Mouse (Mus musculus) limb, embryonic 14.5 days (tissue): ENCODE results near the gene Mrpl38. TPM values are rescaled to one million over a fixed set of nuclear protein-coding genes. Genes with fewer than 3 reads are reported as not detected.

Source experiments
- ATAC-seq: fragments of 200-750 bp; cut with Nextera tagmentation; 2 replicates; pipeline ENCODE4 v1.8.0; 2017; ENCODE audit warnings: low read depth, moderate number of reproducible peaks, moderate TSS enrichment; ENCODE audit not compliant: low FRiP score
- DNase-seq: peaks from one replicate; pipeline ENCODE4 v3.0.0-alpha.2; 2015; ENCODE audit warnings: low spot score
- H3K27ac ChIP-seq: fragments of 300-500 bp; sonication (generic); replicated peaks from 2 replicates; pipeline ENCODE4 v1.5.1; 2014; ENCODE audit warnings: low read depth, mild to moderate bottlenecking, low read length, moderate library complexity, mixed read lengths
- H3K27me3 ChIP-seq: fragments of 300-500 bp; sonication (generic); 2 replicates; pipeline ENCODE4 v1.6.1; 2014; ENCODE audit warnings: low read length, mixed read lengths; ENCODE audit not compliant: control insufficient read depth, insufficient read depth
- H3K36me3 ChIP-seq: fragments of 300-500 bp; sonication (generic); 2 replicates; pipeline ENCODE4 v1.6.1; 2014; ENCODE audit warnings: mild to moderate bottlenecking, low read length, moderate library complexity, mixed read lengths; ENCODE audit not compliant: control insufficient read depth, insufficient read depth
- H3K4me1 ChIP-seq: fragments of 300-500 bp; sonication (generic); 2 replicates; pipeline ENCODE4 v1.6.1; 2014; ENCODE audit warnings: antibody characterized with exemption, low read length, mixed read lengths; ENCODE audit not compliant: control insufficient read depth, insufficient read depth
- H3K4me2 ChIP-seq: fragments of 300-500 bp; sonication (generic); replicated peaks from 2 replicates; pipeline ENCODE4 v1.6.1; 2014; ENCODE audit warnings: low read depth, mild to moderate bottlenecking, low read length, moderate library complexity; ENCODE audit not compliant: severe bottlenecking
- H3K4me3 ChIP-seq: fragments of 300-500 bp; sonication (generic); replicated peaks from 2 replicates; pipeline ENCODE4 v1.5.1; 2014; ENCODE audit warnings: low read length
- H3K9ac ChIP-seq: fragments of 300-500 bp; sonication (generic); 2 replicates; pipeline ENCODE4 v1.6.1; 2014; ENCODE audit warnings: mild to moderate bottlenecking, low read depth, low read length, moderate library complexity; ENCODE audit not compliant: severe bottlenecking
- H3K9me3 ChIP-seq: fragments of 300-500 bp; sonication (generic); 2 replicates; pipeline ENCODE4 v1.6.1; 2016; ENCODE audit warnings: low read length; ENCODE audit not compliant: control insufficient read depth
- POLR2A ChIP-seq: fragments of 200-500 bp; IDR thresholded peaks from 2 replicates; pipeline ENCODE4 v1.8.0; 2012; ENCODE audit warnings: inconsistent platforms, mild to moderate bottlenecking, moderate library complexity, borderline replicate concordance; ENCODE audit not compliant: insufficient read depth, insufficient read length; ENCODE audit errors: extremely low read depth
- WGBS: fragments of 180-500 bp; shearing (Covaris S2); extraction: QIAGEN DNeasy Blood & Tissue Kit; methylation state at CpG from one replicate; pipeline ENCODE4 v1.1.7; 2014; 5-methylcytosine and 5-hydroxymethylcytosine counted together
- polyA plus RNA-seq, 2 experiments: library from polyadenylated mRNA; depleted of rRNA in 1 of 2; stranded (reverse) in 1 of 2; unstranded in 1 of 2; fragments of >200 nt; fragmentation: Nextera tagmentation in 1 of 2; extraction: Ambion mirVana in 1 of 2; gene quantifications; 2 replicates each; pipeline versions ENCODE4 v1.2.1 to v1.2.3; 2012 to 2014

The Mrpl38 gene
- polyA plus RNA-seq, 2 experiments = 56.4 to 85.8 TPM

- TF ChIP-seq POLR2A = no peak
- Histone ChIP-seq H3K4me2 (no peak overlapping the region), H3K27ac (no peak overlapping the region), H3K4me1 (peaks cover 11% of the 10 kb centered on the region), H3K9me3 (no peaks in the 10 kb centered on the region), H3K9ac (no peak overlapping the region), H3K4me3 (no peak overlapping the region), H3K27me3 (no peaks in the 10 kb centered on the region), H3K36me3 (peaks cover 49% of the 10 kb centered on the region)
- DNase-seq = no peak
- 88% methylated on average over 6 of the region's 6 CpGs for WGBS
- ATAC-seq = no peak
These were observed 54.5 kb downstream of the Mrpl38 start for GRCm38 (mm10) chr11:116084166-116084565.

GRCm38 (mm10) chr11:116083096-116083672 lies 55.5 kb downstream of the Mrpl38 start:
- Histone ChIP-seq H3K4me2 (no peak overlapping the region), H3K4me3 (no peak overlapping the region), H3K27ac (no peak overlapping the region), H3K9me3 (no peaks in the 10 kb centered on the region), H3K27me3 (no peaks in the 10 kb centered on the region), H3K36me3 (peaks cover 54% of the 10 kb centered on the region), H3K4me1 (peaks cover 15% of the 10 kb centered on the region), H3K9ac (no peak overlapping the region)
- WGBS = 88% methylated on average over 14 of the region's 14 CpGs
- ATAC-seq (no peak), DNase-seq (no peak)
- TF ChIP-seq POLR2A = no peak

Other genes with a start within 250 kb of the Mrpl38 start
- 9.8 and 10.5 TPM in 2 replicates for gene Smim5, start 238.9 kb downstream of the Mrpl38 start, polyA plus RNA-seq (2012; rRNA removed)
- 16.0 and 17.5 TPM in 2 replicates for gene Smim5, start 238.9 kb downstream of the Mrpl38 start, polyA plus RNA-seq (2014; fragmentation: Nextera tagmentation; extraction: Ambion mirVana)
- 0.52 and 0.77 TPM in 2 replicates for gene Smim6, start 226.9 kb downstream of the Mrpl38 start, polyA plus RNA-seq (2012; rRNA removed)
- 0.83 and 0.89 TPM in 2 replicates for gene Smim6, start 226.9 kb downstream of the Mrpl38 start, polyA plus RNA-seq (2014; fragmentation: Nextera tagmentation; extraction: Ambion mirVana)
- 35.6 and 52.6 TPM in 2 replicates for gene Sap30bp, start 205.6 kb downstream of the Mrpl38 start, polyA plus RNA-seq (2012; rRNA removed)
- 36.6 and 36.9 TPM in 2 replicates for gene Sap30bp, start 205.6 kb downstream of the Mrpl38 start, polyA plus RNA-seq (2014; fragmentation: Nextera tagmentation; extraction: Ambion mirVana)
- gene Recql5, start 205.4 kb downstream of the Mrpl38 start, polyA plus RNA-seq (2012; rRNA removed) = 27.9 and 28.0 TPM in 2 replicates
- gene Recql5, start 205.4 kb downstream of the Mrpl38 start, polyA plus RNA-seq (2014; fragmentation: Nextera tagmentation; extraction: Ambion mirVana) = 16.1 and 18.3 TPM in 2 replicates
- 11.3 and 11.6 TPM in 2 replicates for gene Itgb4, start 164.2 kb downstream of the Mrpl38 start, polyA plus RNA-seq (2012; rRNA removed)
- 12.5 TPM in 2 replicates for gene Itgb4, start 164.2 kb downstream of the Mrpl38 start, polyA plus RNA-seq (2014; fragmentation: Nextera tagmentation; extraction: Ambion mirVana)
- gene Galk1, start 126.1 kb downstream of the Mrpl38 start, polyA plus RNA-seq (2012; rRNA removed) = 115 and 139 TPM in 2 replicates
- 162 and 164 TPM in 2 replicates for gene Galk1, start 126.1 kb downstream of the Mrpl38 start, polyA plus RNA-seq (2014; fragmentation: Nextera tagmentation; extraction: Ambion mirVana)
- gene H3f3b, start 110.9 kb downstream of the Mrpl38 start, polyA plus RNA-seq (2012; rRNA removed) = 871 and 951 TPM in 2 replicates
- gene H3f3b, start 110.9 kb downstream of the Mrpl38 start, polyA plus RNA-seq (2014; fragmentation: Nextera tagmentation; extraction: Ambion mirVana) = 1,919 and 2,014 TPM in 2 replicates
- 80.3 and 99.4 TPM in 2 replicates for gene Unk, start 108.5 kb downstream of the Mrpl38 start, polyA plus RNA-seq (2012; rRNA removed)
- gene Unk, start 108.5 kb downstream of the Mrpl38 start, polyA plus RNA-seq (2014; fragmentation: Nextera tagmentation; extraction: Ambion mirVana) = 33.1 and 39.2 TPM in 2 replicates
- gene Unc13d, start 60.9 kb downstream of the Mrpl38 start, polyA plus RNA-seq (2012; rRNA removed) = 4.1 and 4.3 TPM in 2 replicates
- gene Unc13d, start 60.9 kb downstream of the Mrpl38 start, polyA plus RNA-seq (2014; fragmentation: Nextera tagmentation; extraction: Ambion mirVana) = 3.4 and 3.8 TPM in 2 replicates
- 58.6 and 76.2 TPM in 2 replicates for gene Wbp2, start 51.9 kb downstream of the Mrpl38 start, polyA plus RNA-seq (2012; rRNA removed)
- gene Wbp2, start 51.9 kb downstream of the Mrpl38 start, polyA plus RNA-seq (2014; fragmentation: Nextera tagmentation; extraction: Ambion mirVana) = 56.8 and 57.7 TPM in 2 replicates
- 25.5 and 35.2 TPM in 2 replicates for gene Trim47, start 11.7 kb downstream of the Mrpl38 start, polyA plus RNA-seq (2012; rRNA removed)
- gene Trim47, start 11.7 kb downstream of the Mrpl38 start, polyA plus RNA-seq (2014; fragmentation: Nextera tagmentation; extraction: Ambion mirVana) = 25.1 and 28.5 TPM in 2 replicates
- gene Trim65, start 7.7 kb downstream of the Mrpl38 start, polyA plus RNA-seq (2012; rRNA removed) = 4.9 and 6.2 TPM in 2 replicates
- gene Trim65, start 7.7 kb downstream of the Mrpl38 start, polyA plus RNA-seq (2014; fragmentation: Nextera tagmentation; extraction: Ambion mirVana) = 3.1 and 4.1 TPM in 2 replicates
- 77.7 and 82.6 TPM in 2 replicates for gene Fbf1, start 29.3 kb upstream of the Mrpl38 start, polyA plus RNA-seq (2012; rRNA removed)
- 26.4 and 34.8 TPM in 2 replicates for gene Fbf1, start 29.3 kb upstream of the Mrpl38 start, polyA plus RNA-seq (2014; fragmentation: Nextera tagmentation; extraction: Ambion mirVana)
- 44.2 and 50.0 TPM in 2 replicates for gene Ten1, start 60.0 kb upstream of the Mrpl38 start, polyA plus RNA-seq (2012; rRNA removed)
- gene Ten1, start 60.0 kb upstream of the Mrpl38 start, polyA plus RNA-seq (2014; fragmentation: Nextera tagmentation; extraction: Ambion mirVana) = 67.4 and 70.5 TPM in 2 replicates
- 38.1 and 42.9 TPM in 2 replicates for gene Acox1, start 60.2 kb upstream of the Mrpl38 start, polyA plus RNA-seq (2012; rRNA removed)
- gene Acox1, start 60.2 kb upstream of the Mrpl38 start, polyA plus RNA-seq (2014; fragmentation: Nextera tagmentation; extraction: Ambion mirVana) = 26.3 and 30.1 TPM in 2 replicates
- 6.0 and 8.2 TPM in 2 replicates for gene Evpl, start 99.2 kb upstream of the Mrpl38 start, polyA plus RNA-seq (2012; rRNA removed)
- gene Evpl, start 99.2 kb upstream of the Mrpl38 start, polyA plus RNA-seq (2014; fragmentation: Nextera tagmentation; extraction: Ambion mirVana) = 17.0 and 21.8 TPM in 2 replicates
- gene Srp68, start 135.3 kb upstream of the Mrpl38 start, polyA plus RNA-seq (2012; rRNA removed) = 106 and 111 TPM in 2 replicates
- 94.9 and 103 TPM in 2 replicates for gene Srp68, start 135.3 kb upstream of the Mrpl38 start, polyA plus RNA-seq (2014; fragmentation: Nextera tagmentation; extraction: Ambion mirVana)
- gene Galr2, start 142.1 kb upstream of the Mrpl38 start, polyA plus RNA-seq (2012; rRNA removed) = 0.24 and 0.59 TPM in 2 replicates
- gene Galr2, start 142.1 kb upstream of the Mrpl38 start, polyA plus RNA-seq (2014; fragmentation: Nextera tagmentation; extraction: Ambion mirVana) = 0.33 and 0.37 TPM in 2 replicates
- gene Exoc7, start 168.4 kb upstream of the Mrpl38 start, polyA plus RNA-seq (2012; rRNA removed) = 57.7 and 66.7 TPM in 2 replicates
- 72.0 and 72.7 TPM in 2 replicates for gene Exoc7, start 168.4 kb upstream of the Mrpl38 start, polyA plus RNA-seq (2014; fragmentation: Nextera tagmentation; extraction: Ambion mirVana)
- gene Foxj1, start 196.5 kb upstream of the Mrpl38 start, polyA plus RNA-seq (2012; rRNA removed) = 0.85 and 0.88 TPM in 2 replicates
- gene Foxj1, start 196.5 kb upstream of the Mrpl38 start, polyA plus RNA-seq (2014; fragmentation: Nextera tagmentation; extraction: Ambion mirVana) = 0.14 TPM in 1 of 2 replicates, not detected in the other